Mouse (Mus musculus) erythroblast, embryonic 14.5 days (primary cell): Measurements from ENCODE around the gene Gm49510.

Experiments
- GATA1 ChIP-seq: IDR thresholded peaks from 2 replicates; pipeline ENCODE4 v1.6.1; 2012; ENCODE audit warnings: low read length, inconsistent platforms, mixed read lengths
- TAL1 ChIP-seq: IDR thresholded peaks from 3 replicates; pipeline ENCODE4 v1.6.1; 2012; ENCODE audit warnings: low read length, inconsistent platforms, mixed read lengths

- TF ChIP-seq TAL1 = no peak
- no peak for TF ChIP-seq GATA1
Measured at GRCm38 (mm10) chr15:78940325-78940724, 40.9 kb downstream of the Gm49510 start.
